Mouse (Mus musculus): Measurements from ENCODE around the gene Slc38a1. TPM values are rescaled to one million over a fixed set of nuclear protein-coding genes. Genes with fewer than 3 reads are reported as not detected.

The Slc38a1 gene
- polyA plus RNA-seq (2016; fragmentation: Nextera tagmentation; extraction: Ambion mirVana), result 120 and 124 TPM in 2 replicates

- under 1% methylated on average over 69 of the region's 70 CpGs for WGBS
- peak within 1 kb of the TSS; percentile 90 for H3K4me3 ChIP-seq
Observed at GRCm38 (mm10) chr15:96642436-96643405, at the start of gene Slc38a1. Slc38a1 (minus strand) TSS chr15:96642913.

DNA sequence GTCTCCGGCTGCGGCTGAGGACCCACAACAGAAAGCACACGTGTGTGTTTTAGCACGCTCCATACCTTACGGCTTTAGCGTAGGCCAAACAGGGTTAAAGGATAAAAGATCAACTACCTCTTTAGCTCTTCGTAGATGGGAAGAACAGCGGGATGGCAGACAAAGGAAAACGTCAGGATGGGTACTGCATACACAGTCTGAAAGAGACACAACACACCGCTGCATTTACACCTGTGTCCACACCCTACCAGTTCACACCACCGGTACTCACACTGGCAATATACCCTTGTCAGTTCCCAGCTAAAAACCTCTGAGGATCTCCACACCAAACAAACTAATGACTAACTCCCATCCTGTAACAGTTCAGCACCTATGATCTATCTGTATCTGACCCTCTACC is 49.7 kb upstream of the Slc38a1 start:
- 96% methylated on average over 11 of the region's 11 CpGs for WGBS
- Histone ChIP-seq H3K27me3 (replicated peaks; ENCODE audit: low read depth, poor library complexity, severe bottlenecking) (no peaks in the 10 kb centered on the region), H3K4me3 (no peak overlapping the region), H3K4me1 (peaks cover 20% of the 10 kb centered on the region), H3K36me3 (replicated peaks) (peaks cover 100% of the 10 kb centered on the region), H3K27ac (replicated peaks) (no peak overlapping the region), H3K9me3 (no peaks in the 10 kb centered on the region)
- no peak for DNase-seq (ENCODE audit: low spot score)

More at GRCm38 (mm10) chr15:96642436-96643405, at the start of gene Slc38a1:
- peaks cover 46% of the 10 kb centered on the region for H3K4me1 ChIP-seq
- no peaks in the 10 kb centered on the region for H3K27me3 ChIP-seq (replicated peaks; ENCODE audit: low read depth, poor library complexity, severe bottlenecking)
- H3K36me3 ChIP-seq (replicated peaks), result peaks cover 21% of the 10 kb centered on the region
- DNase-seq (ENCODE audit: low spot score), result peak; percentile 90
- peaks cover 2% of the 10 kb centered on the region; the same call in 1 of the 2 replicates for H3K9me3 ChIP-seq
- peak within 1 kb of the TSS; percentile 100 for H3K27ac ChIP-seq (replicated peaks)

DNA sequence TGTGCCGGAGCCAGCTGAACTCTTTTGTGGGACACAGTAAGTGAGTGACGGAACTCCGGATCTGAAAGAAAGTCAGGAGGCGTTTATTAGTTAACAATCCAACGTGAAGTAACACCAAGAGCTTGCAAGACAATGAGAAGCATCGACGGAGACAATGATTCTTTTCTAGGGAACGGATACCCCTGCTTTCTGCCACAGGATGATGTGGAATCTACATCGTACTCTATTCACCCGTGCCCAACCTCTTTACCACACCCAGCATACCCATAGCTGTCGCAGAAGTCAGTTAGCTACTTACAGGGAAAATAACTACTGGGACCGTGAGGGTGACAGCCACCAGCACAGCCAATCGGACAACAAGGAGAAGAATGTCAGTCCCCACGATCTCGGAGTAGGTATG is 48.7 kb upstream of the Slc38a1 start:
- H3K4me3 ChIP-seq, result no peak overlapping the region
- WGBS, result 94% methylated on average over 15 of the region's 15 CpGs
- no peaks in the 10 kb centered on the region for H3K27me3 ChIP-seq (replicated peaks; ENCODE audit: low read depth, poor library complexity, severe bottlenecking)
- no peak overlapping the region for H3K27ac ChIP-seq (replicated peaks)
- peaks cover 10% of the 10 kb centered on the region for H3K4me1 ChIP-seq
- H3K36me3 ChIP-seq (replicated peaks), result peaks cover 100% of the 10 kb centered on the region
- no peaks in the 10 kb centered on the region for H3K9me3 ChIP-seq
- DNase-seq (ENCODE audit: low spot score), result no peak

DNA sequence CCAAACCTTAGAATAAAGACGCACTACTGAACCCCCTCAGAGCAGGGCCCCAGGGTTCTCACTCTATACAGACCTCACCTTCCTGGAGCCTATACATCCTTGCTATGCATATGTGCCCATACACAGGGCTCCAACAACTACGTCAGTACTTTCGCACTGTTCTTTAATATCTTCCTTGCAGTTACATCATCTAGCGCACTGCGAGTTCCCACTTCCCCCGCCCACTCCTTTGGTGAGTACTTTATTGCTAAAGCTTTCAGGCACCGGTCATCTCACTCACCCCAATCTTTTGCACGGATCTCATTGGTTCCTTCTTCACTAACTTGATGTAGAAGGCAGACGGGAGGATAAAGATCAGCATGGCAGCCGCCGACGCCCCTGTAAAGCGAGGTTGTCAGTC is 48.1 kb upstream of the Slc38a1 start:
- H3K4me3 ChIP-seq, result no peak overlapping the region
- peaks cover 4% of the 10 kb centered on the region; the same call in 1 of the 2 replicates for H3K4me1 ChIP-seq
- no peaks in the 10 kb centered on the region for H3K9me3 ChIP-seq
- WGBS, result 94% methylated on average over 13 of the region's 13 CpGs
- peaks cover 96% of the 10 kb centered on the region for H3K36me3 ChIP-seq (replicated peaks)
- no peak overlapping the region for H3K27ac ChIP-seq (replicated peaks)
- no peaks in the 10 kb centered on the region for H3K27me3 ChIP-seq (replicated peaks; ENCODE audit: low read depth, poor library complexity, severe bottlenecking)
- DNase-seq (ENCODE audit: low spot score), result no peak

DNA sequence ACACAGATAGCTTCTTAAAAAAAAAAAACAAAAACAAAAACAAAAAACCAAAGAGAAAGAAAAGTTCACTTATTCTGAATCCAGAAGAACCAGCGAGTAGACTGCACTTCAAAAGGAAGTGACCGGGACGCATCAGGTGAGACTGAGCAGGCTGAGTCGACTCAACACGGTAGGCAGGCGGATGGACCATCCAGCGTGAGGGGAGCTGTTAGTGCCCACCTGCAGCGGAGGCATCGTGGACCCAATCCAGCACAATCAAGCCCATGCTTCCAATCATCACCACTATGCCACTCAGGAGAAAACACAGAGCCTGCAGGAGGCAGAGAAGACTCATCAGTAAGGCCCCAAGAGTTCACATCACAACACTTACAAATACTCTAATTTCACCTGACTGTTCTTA is 47.2 kb upstream of the Slc38a1 start:
- no peak overlapping the region for H3K27ac ChIP-seq (replicated peaks)
- H3K4me1 ChIP-seq, result no peaks in the 10 kb centered on the region
- 92% methylated on average over 9 of the region's 9 CpGs for WGBS
- no peak overlapping the region for H3K4me3 ChIP-seq
- no peak for DNase-seq (ENCODE audit: low spot score)
- H3K9me3 ChIP-seq, result no peaks in the 10 kb centered on the region
- peaks cover 87% of the 10 kb centered on the region for H3K36me3 ChIP-seq (replicated peaks)
- H3K27me3 ChIP-seq (replicated peaks; ENCODE audit: low read depth, poor library complexity, severe bottlenecking), result no peaks in the 10 kb centered on the region

DNA sequence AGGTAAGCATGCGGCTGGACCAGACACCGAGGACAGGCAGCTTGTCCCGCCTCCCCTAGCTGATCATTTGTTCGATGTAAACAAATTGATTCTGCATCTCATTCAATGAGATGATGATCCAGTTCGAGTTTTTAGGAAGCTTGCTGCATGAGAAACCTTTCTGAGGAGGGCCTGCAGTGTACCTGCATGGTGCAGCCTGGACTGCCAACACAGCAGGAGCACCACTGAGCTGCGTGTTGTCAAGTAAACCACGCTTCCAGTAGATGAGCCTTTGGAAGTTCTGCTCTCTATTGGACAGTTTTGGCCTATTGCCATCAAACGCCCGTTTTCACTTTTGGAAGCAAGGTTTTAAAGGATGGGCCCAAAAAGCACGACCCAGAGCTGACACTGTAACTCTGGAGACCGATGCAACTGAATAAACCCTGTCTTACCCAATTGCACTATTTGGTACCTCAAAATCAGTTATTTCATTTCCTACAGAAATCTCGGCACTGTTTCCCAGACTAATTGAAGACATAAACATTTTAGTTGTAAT is 46.1 kb upstream of the Slc38a1 start:
- peaks cover 8% of the 10 kb centered on the region for H3K4me1 ChIP-seq

DNA sequence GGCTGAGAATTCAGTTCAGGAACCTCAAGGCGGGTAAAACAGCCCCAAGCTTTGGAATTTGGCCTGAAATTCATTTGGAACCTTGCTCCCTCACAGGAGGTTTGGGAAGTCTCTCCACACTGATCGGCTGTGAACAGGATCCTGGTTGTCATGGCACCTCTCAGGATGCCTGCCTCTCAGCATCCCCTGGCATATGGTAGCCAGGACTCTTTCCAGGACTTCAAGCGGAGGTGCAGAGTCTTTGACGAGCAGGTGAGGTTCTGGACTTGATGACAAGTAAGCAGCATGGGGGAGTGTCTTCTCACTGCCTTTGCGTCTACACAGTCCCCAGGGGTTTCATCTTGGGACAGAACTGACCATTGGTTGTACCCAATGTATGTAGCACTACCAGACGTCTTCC is 45.3 kb upstream of the Slc38a1 start:
- 83% methylated on average over 6 of the region's 6 CpGs for WGBS
- no peaks in the 10 kb centered on the region for H3K27me3 ChIP-seq (replicated peaks; ENCODE audit: low read depth, poor library complexity, severe bottlenecking)
- peaks cover 8% of the 10 kb centered on the region for H3K4me1 ChIP-seq
- no peak overlapping the region for H3K27ac ChIP-seq (replicated peaks)
- no peak for DNase-seq (ENCODE audit: low spot score)
- H3K36me3 ChIP-seq (replicated peaks), result peaks cover 68% of the 10 kb centered on the region
- no peak overlapping the region for H3K4me3 ChIP-seq
- no peaks in the 10 kb centered on the region for H3K9me3 ChIP-seq

More for the DNA sequence above, 46.1 kb upstream of the Slc38a1 start:
- no peak overlapping the region for H3K4me3 ChIP-seq
- H3K36me3 ChIP-seq (replicated peaks), result peaks cover 76% of the 10 kb centered on the region
- WGBS, result 93% methylated on average over 12 of the region's 12 CpGs
- H3K27ac ChIP-seq (replicated peaks), result no peak overlapping the region
- DNase-seq (ENCODE audit: low spot score), result no peak
- no peaks in the 10 kb centered on the region for H3K9me3 ChIP-seq
- no peaks in the 10 kb centered on the region for H3K27me3 ChIP-seq (replicated peaks; ENCODE audit: low read depth, poor library complexity, severe bottlenecking)

DNA sequence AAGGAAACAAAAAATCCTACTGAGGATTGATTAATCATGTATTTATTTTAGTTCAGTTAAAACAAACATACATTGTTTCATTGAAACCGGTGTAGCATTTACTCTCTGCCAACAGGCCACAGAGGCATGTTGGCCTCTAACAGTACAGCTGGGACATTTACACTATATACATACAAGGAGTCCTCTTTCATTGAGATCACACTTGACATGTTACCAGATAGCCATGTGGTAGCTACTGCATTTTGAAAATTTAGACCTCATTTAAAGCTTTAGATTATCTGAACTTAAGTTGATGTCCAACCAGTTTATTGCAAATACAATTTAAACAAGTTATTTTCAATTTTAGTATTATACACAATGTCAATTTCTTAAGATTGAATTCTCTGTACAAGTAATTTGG is 44.7 kb upstream of the Slc38a1 start:
- peaks cover 8% of the 10 kb centered on the region for H3K4me1 ChIP-seq
- no peak for DNase-seq (ENCODE audit: low spot score)
- 66% methylated on average over 1 of the region's 1 CpGs for WGBS
- H3K27ac ChIP-seq (replicated peaks), result no peak overlapping the region
- no peak overlapping the region for H3K4me3 ChIP-seq
- no peaks in the 10 kb centered on the region for H3K27me3 ChIP-seq (replicated peaks; ENCODE audit: low read depth, poor library complexity, severe bottlenecking)
- H3K9me3 ChIP-seq, result no peaks in the 10 kb centered on the region
- peaks cover 61% of the 10 kb centered on the region for H3K36me3 ChIP-seq (replicated peaks)

GRCm38 (mm10) chr15:96686201-96687159 is 43.8 kb upstream of the Slc38a1 start:
- Histone ChIP-seq H3K4me1 (peaks cover 8% of the 10 kb centered on the region), H3K27me3 (replicated peaks; ENCODE audit: low read depth, poor library complexity, severe bottlenecking) (no peaks in the 10 kb centered on the region), H3K4me3 (no peak overlapping the region), H3K9me3 (no peaks in the 10 kb centered on the region), H3K36me3 (replicated peaks) (peaks cover 52% of the 10 kb centered on the region), H3K27ac (replicated peaks) (no peak overlapping the region)
- DNase-seq (ENCODE audit: low spot score), result no peak
- WGBS, result 85% methylated on average over 9 of the region's 9 CpGs

GRCm38 (mm10) chr15:96685273-96685672 is 42.6 kb upstream of the Slc38a1 start:
- WGBS, result 72% methylated on average over 6 of the region's 6 CpGs
- no peak for DNase-seq (ENCODE audit: low spot score)

DNA sequence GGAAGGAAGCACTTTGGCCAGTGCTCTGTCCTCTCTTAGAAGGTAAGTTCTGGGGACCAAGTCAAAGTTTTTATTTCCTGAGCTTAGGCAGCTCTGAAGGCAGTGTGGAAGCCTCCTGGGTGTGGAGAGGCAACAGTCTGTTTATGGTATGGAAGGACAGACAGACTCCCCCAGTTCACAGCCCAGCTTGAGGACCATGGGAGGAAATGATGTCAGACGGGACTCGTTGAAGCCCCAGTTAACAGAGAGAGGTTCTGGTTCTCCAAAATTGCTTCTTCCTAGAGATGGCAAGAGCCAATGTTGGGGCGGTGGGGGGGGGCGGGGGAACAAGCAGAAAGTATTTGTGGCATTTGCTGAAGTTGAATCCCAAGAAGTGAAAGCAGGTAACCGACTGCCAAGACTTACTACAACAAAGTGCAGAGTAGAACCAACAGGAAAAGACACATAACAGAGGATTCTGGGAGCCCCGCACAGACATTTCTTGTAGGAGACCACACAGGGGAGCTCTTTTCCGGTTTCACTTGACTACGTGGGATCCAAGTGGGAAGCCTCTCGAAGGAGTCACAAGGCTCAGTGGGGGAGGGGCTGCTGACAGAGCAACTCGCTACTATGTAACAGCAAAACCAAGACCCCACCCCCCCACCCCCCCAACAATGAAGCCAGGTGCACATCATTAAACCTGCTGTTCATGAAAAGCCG is 41.6 kb upstream of the Slc38a1 start:
- H3K27me3 ChIP-seq (replicated peaks; ENCODE audit: low read depth, poor library complexity, severe bottlenecking), result peaks cover 16% of the 10 kb centered on the region; the same call in 1 of the 2 replicates
- H3K27ac ChIP-seq (replicated peaks), result no peak overlapping the region
- no peaks in the 10 kb centered on the region for H3K9me3 ChIP-seq
- WGBS, result 48% methylated on average over 11 of the region's 11 CpGs
- H3K4me1 ChIP-seq, result peaks cover 8% of the 10 kb centered on the region
- H3K36me3 ChIP-seq (replicated peaks), result peaks cover 30% of the 10 kb centered on the region
- H3K4me3 ChIP-seq, result peak overlapping the region; percentile 28; the same call in 1 of the 2 replicates
- DNase-seq (ENCODE audit: low spot score), result peak; percentile 35

More at GRCm38 (mm10) chr15:96685273-96685672, 42.6 kb upstream of the Slc38a1 start:
- Histone ChIP-seq H3K9me3 (no peaks in the 10 kb centered on the region), H3K36me3 (replicated peaks) (peaks cover 40% of the 10 kb centered on the region), H3K4me3 (no peak overlapping the region), H3K4me1 (peaks cover 8% of the 10 kb centered on the region), H3K27me3 (replicated peaks; ENCODE audit: low read depth, poor library complexity, severe bottlenecking) (peaks cover 7% of the 10 kb centered on the region; the same call in 1 of the 2 replicates), H3K27ac (replicated peaks) (no peak overlapping the region)
